8 mouse cellular contexts compared by ENCODE assay signal in the genomic region with DNA sequence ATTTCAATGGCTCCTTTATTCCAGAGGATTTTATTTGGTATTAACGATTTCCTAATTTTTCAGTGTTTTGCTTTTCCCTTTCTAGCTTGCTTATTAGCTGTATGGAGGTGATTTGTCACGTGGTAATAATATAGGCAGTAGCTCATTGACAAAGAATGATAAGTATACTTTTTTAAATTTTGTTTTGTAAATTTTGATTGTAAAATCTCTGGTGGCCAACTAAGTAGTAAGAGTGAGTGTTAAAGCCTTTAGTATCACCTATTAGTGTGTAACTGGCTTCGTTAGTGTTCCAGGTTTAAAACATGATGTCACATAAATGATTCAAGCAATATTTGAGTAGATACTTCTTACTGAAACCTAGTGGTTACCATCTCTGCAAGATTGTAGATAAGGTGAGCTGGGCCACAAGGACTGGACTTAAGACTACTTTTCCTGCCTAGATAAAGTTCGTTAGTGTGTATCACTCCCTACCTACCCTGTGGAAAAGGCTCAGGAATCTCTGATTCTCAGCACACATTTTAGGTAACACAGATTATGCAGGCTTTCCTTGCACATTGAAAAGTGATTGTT. TPM values are rescaled to one million over a fixed set of nuclear protein-coding genes. Genes with fewer than 3 reads are reported as not detected.
DNase-seq lines count a peak whose midpoint lies in the region; ATAC-seq and TF ChIP-seq lines count a peak whose summit lies in the region.

No protein-coding gene starts in this region.

- no peaks in the 10 kb centered on the region for H3K9me3 ChIP-seq in heart, postnatal 0 days (replicated peaks; ENCODE audit: control insufficient read depth, low read length)
- H3K9me3 ChIP-seq in intestine, embryonic 14.5 days (ENCODE audit: control insufficient read depth, low read length) = no peaks in the 10 kb centered on the region
- H3K9me3 ChIP-seq in midbrain, embryonic 15.5 days = no peaks in the 10 kb centered on the region

- TF ChIP-seq POLR2A in thymus, adult 2 months (IDR thresholded peaks at IDR 0.05; ENCODE audit: control insufficient read depth, extremely low read depth, insufficient read depth, low read length, poor library complexity) = no peak

- no peak for ATAC-seq in heart, postnatal 0 days (ENCODE audit: insufficient read depth, low read depth)
- ATAC-seq in intestine, embryonic 14.5 days (replicated peaks; ENCODE audit: low FRiP score, low TSS enrichment, low read depth) = no peak
- ATAC-seq in midbrain, embryonic 15.5 days (replicated peaks) = no peak

- H3K4me1 ChIP-seq in heart, postnatal 0 days (ENCODE audit: control insufficient read depth, insufficient read depth) = peaks cover 35% of the 10 kb centered on the region
- H3K4me1 ChIP-seq in intestine, embryonic 14.5 days (replicated peaks; ENCODE audit: control insufficient read depth, insufficient read depth, low read length) = peaks cover 7% of the 10 kb centered on the region; the same call in 1 of the 2 replicates
- peaks cover 21% of the 10 kb centered on the region for H3K4me1 ChIP-seq in midbrain, embryonic 15.5 days
- H3K4me1 ChIP-seq in thymus, adult 2 months (replicated peaks; ENCODE audit: control insufficient read depth, insufficient read depth, low read length) = peaks cover 3% of the 10 kb centered on the region

- peak overlapping the region; percentile 100 for H3K9ac ChIP-seq in heart, postnatal 0 days (replicated peaks; ENCODE audit: low read depth, low read length)
- no peak overlapping the region; the same call in 1 of the 2 replicates for H3K9ac ChIP-seq in intestine, embryonic 14.5 days (ENCODE audit: low read length)
- H3K9ac ChIP-seq in midbrain, embryonic 15.5 days = peak overlapping the region; percentile 98; the same call in 1 of the 2 replicates

- intact Hi-C loops in heart, postnatal 10 days (cut with DNase I) = no loop called here

- no peaks in the 10 kb centered on the region for H3K27me3 ChIP-seq in heart, postnatal 0 days (ENCODE audit: control insufficient read depth, insufficient read depth, low read length)
- H3K27me3 ChIP-seq in intestine, embryonic 14.5 days (replicated peaks; ENCODE audit: control insufficient read depth, insufficient read depth, low read length) = no peaks in the 10 kb centered on the region
- no peaks in the 10 kb centered on the region for H3K27me3 ChIP-seq in midbrain, embryonic 15.5 days (replicated peaks)
- no peaks in the 10 kb centered on the region for H3K27me3 ChIP-seq in thymus, adult 2 months (ENCODE audit: control insufficient read depth, insufficient read depth, low read length)

- H3K27ac ChIP-seq in heart, postnatal 0 days (ENCODE audit: low read depth) = no peak overlapping the region
- no peak overlapping the region for H3K27ac ChIP-seq in intestine, embryonic 14.5 days (ENCODE audit: low read depth)
- no peak overlapping the region for H3K27ac ChIP-seq in midbrain, embryonic 15.5 days
- H3K27ac ChIP-seq in thymus, adult 2 months (ENCODE audit: control insufficient read depth, insufficient read depth, low read length) = no peak overlapping the region

- 35% methylated on average over 4 of the region's 4 CpGs for WGBS in heart, postnatal 0 days
- WGBS in intestine, embryonic 14.5 days = 73% methylated on average over 4 of the region's 4 CpGs
- WGBS in midbrain, embryonic 15.5 days = 66% methylated on average over 4 of the region's 4 CpGs
- 63% methylated on average over 4 of the region's 4 CpGs for WGBS in thymus, adult 2 months

- no peak for TF ChIP-seq EP300 in heart, postnatal 0 days (IDR thresholded peaks at IDR 0.05; ENCODE audit: low read depth)

- TF ChIP-seq CTCF in heart, postnatal 0 days (IDR thresholded peaks at IDR 0.05; ENCODE audit: low read depth) = no peak
- TF ChIP-seq CTCF in thymus, adult 2 months (IDR thresholded peaks at IDR 0.05; ENCODE audit: borderline replicate concordance, control insufficient read depth, extremely low read depth, insufficient read depth, low read length, poor library complexity) = no peak

- H3K4me2 ChIP-seq in heart, postnatal 0 days (ENCODE audit: low read depth, low read length) = peak overlapping the region; percentile 98
- H3K4me2 ChIP-seq in intestine, embryonic 14.5 days (ENCODE audit: low read length) = peak overlapping the region; percentile 62
- H3K4me2 ChIP-seq in midbrain, embryonic 15.5 days = peak overlapping the region; percentile 63

- H3K4me3 ChIP-seq in heart, postnatal 0 days (ENCODE audit: low read depth, low read length) = peak overlapping the region; percentile 100
- H3K4me3 ChIP-seq in intestine, embryonic 14.5 days (ENCODE audit: low read depth, low read length) = peak overlapping the region; percentile 59
- peak overlapping the region; percentile 92 for H3K4me3 ChIP-seq in midbrain, embryonic 15.5 days
- H3K4me3 ChIP-seq in thymus, adult 2 months (ENCODE audit: control insufficient read depth, insufficient read depth, low read length) = no peak overlapping the region

- DNase-seq in heart, postnatal 0 days (ENCODE audit: low spot score) = no peak
- no peak for DNase-seq in heart, postnatal 10 days
- peak; percentile 11 for DNase-seq in c-Kit-negative CD71-positive TER-119-positive erythroid progenitor cells, embryonic 14.5 days (ENCODE audit: low read depth, low spot score)
- no peak for DNase-seq in intestine, embryonic 14.5 days (ENCODE audit: low spot score)
- DNase-seq in left cerebral cortex, adult 8-10 months (ENCODE audit: low spot score in 2 of 2) = no peak
- DNase-seq in cerebellum, postnatal 14 days = no peak
- DNase-seq in thymus, adult 2 months = no peak

- no peaks in the 10 kb centered on the region for H3K36me3 ChIP-seq in heart, postnatal 0 days (replicated peaks; ENCODE audit: control insufficient read depth, insufficient read depth, low read length)
- H3K36me3 ChIP-seq in intestine, embryonic 14.5 days (ENCODE audit: control insufficient read depth, insufficient read depth, low read length) = no peaks in the 10 kb centered on the region
- no peaks in the 10 kb centered on the region for H3K36me3 ChIP-seq in midbrain, embryonic 15.5 days (replicated peaks)
- H3K36me3 ChIP-seq in thymus, adult 2 months (ENCODE audit: control insufficient read depth, insufficient read depth, low read length) = no peaks in the 10 kb centered on the region

RNA-seq across cellular contexts. Expression of a gene that starts 1.6 kb away (rescaled TPM):
- total RNA-seq in heart, postnatal 0 days (2014; rRNA removed; ENCODE audit: low replicate concordance) = 71.5 and 85.9 TPM in 2 replicates
- 67.7 and 71.1 TPM in 2 replicates for polyA plus RNA-seq in heart, postnatal 0 days (2015; fragmentation: Nextera tagmentation; extraction: Ambion mirVana)
- total RNA-seq in heart, postnatal 10 days (2021) = 100 to 1,000 TPM; 156 to 159 TPM
- 53.6 and 55.0 TPM in 2 replicates for polyA plus RNA-seq in intestine, embryonic 14.5 days (2014; fragmentation: Nextera tagmentation; extraction: Ambion mirVana)
- 35.0 and 35.3 TPM in 2 replicates for polyA plus RNA-seq in midbrain, embryonic 15.5 days (2015; fragmentation: Nextera tagmentation; extraction: Ambion mirVana)
- 10 to 100 TPM; 75.8 to 82.8 (median 79.2) TPM for total RNA-seq in left cerebral cortex, adult 8-10 months (2022)
- 13.8 and 14.6 TPM in 2 replicates for polyA plus RNA-seq in thymus, adult 2 months (2012; rRNA removed)

RNA-seq across cellular contexts. Expression of a gene that starts 59.8 kb away (rescaled TPM):
- total RNA-seq in heart, postnatal 0 days (2014; rRNA removed; ENCODE audit: low replicate concordance) = 116 and 216 TPM in 2 replicates
- 223 and 239 TPM in 2 replicates for polyA plus RNA-seq in heart, postnatal 0 days (2015; fragmentation: Nextera tagmentation; extraction: Ambion mirVana)
- 100 to 1,000 TPM; 123 to 136 TPM for total RNA-seq in heart, postnatal 10 days (2021)
- 177 and 197 TPM in 2 replicates for polyA plus RNA-seq in intestine, embryonic 14.5 days (2014; fragmentation: Nextera tagmentation; extraction: Ambion mirVana)
- 99.8 and 104 TPM in 2 replicates for polyA plus RNA-seq in midbrain, embryonic 15.5 days (2015; fragmentation: Nextera tagmentation; extraction: Ambion mirVana)
- total RNA-seq in left cerebral cortex, adult 8-10 months (2022) = 10 to 100 TPM; 46.6 to 66.7 (median 53.2) TPM
- 66.0 and 78.0 TPM in 2 replicates for polyA plus RNA-seq in thymus, adult 2 months (2012; rRNA removed)
